12 mouse cellular contexts compared by ENCODE assay signal in genomic region chr13:6306989-6307917, GRCm38 (mm10).
DNase-seq lines count a peak whose midpoint lies in the region; ATAC-seq lines count a peak whose summit lies in the region.
"Had no signal": no experiment of that assay in that cellular context is flagged by ENCODE, and none has a peak within 500 bp of the region (broad histone marks: within the 10 kb centered on the region; RNA-seq: fewer than 3 reads in every experiment).

No protein-coding gene starts in this region.

- WGBS in midbrain, embryonic 11.5 days, result 69% methylated on average over 7 of the region's 7 CpGs
- 84% methylated on average over 7 of the region's 7 CpGs for WGBS in midbrain, embryonic 10.5 days
- 45% methylated on average over 7 of the region's 7 CpGs for WGBS in hindbrain, embryonic 14.5 days
- WGBS in neural tube, embryonic 14.5 days, result 56% methylated on average over 7 of the region's 7 CpGs

- H3K4me2 ChIP-seq in midbrain, embryonic 11.5 days, result no peak overlapping the region
- H3K4me2 ChIP-seq in hindbrain, embryonic 14.5 days (replicated peaks), result no peak overlapping the region
- no peak overlapping the region for H3K4me2 ChIP-seq in neural tube, embryonic 14.5 days (ENCODE audit: low read depth, low read length)
- H3K4me2 ChIP-seq: lung, embryonic 15.5 days had no signal

- H3K4me1 ChIP-seq in midbrain, embryonic 11.5 days (ENCODE audit: control insufficient read depth, insufficient read depth, low read length), result peaks cover 2% of the 10 kb centered on the region; the same call in 1 of the 2 replicates
- H3K4me1 ChIP-seq in midbrain, embryonic 10.5 days, result no peaks in the 10 kb centered on the region
- H3K4me1 ChIP-seq in hindbrain, embryonic 14.5 days (replicated peaks; ENCODE audit: control insufficient read depth, insufficient read depth, low read length), result peaks cover 4% of the 10 kb centered on the region; the same call in 1 of the 2 replicates
- H3K4me1 ChIP-seq in neural tube, embryonic 14.5 days (ENCODE audit: control insufficient read depth, insufficient read depth, low read length), result no peaks in the 10 kb centered on the region
- H3K4me1 ChIP-seq: lung, embryonic 15.5 days had no signal

- no peaks in the 10 kb centered on the region for H3K27me3 ChIP-seq in midbrain, embryonic 11.5 days (ENCODE audit: control insufficient read depth, insufficient read depth, low read length)
- no peaks in the 10 kb centered on the region for H3K27me3 ChIP-seq in midbrain, embryonic 10.5 days (ENCODE audit: low read depth, poor library complexity, severe bottlenecking)
- no peaks in the 10 kb centered on the region for H3K27me3 ChIP-seq in hindbrain, embryonic 14.5 days (ENCODE audit: control insufficient read depth, insufficient read depth, low read length)
- no peaks in the 10 kb centered on the region for H3K27me3 ChIP-seq in neural tube, embryonic 14.5 days (ENCODE audit: control insufficient read depth, insufficient read depth, low read length)
- H3K27me3 ChIP-seq: lung, embryonic 15.5 days had no signal

- peak; percentile 57; the same call in 1 of the 2 replicates for ATAC-seq in midbrain, embryonic 11.5 days (ENCODE audit: low FRiP score)
- peak; percentile 85 for ATAC-seq in hindbrain, embryonic 14.5 days (ENCODE audit: low FRiP score)
- ATAC-seq in neural tube, embryonic 14.5 days (ENCODE audit: low read depth), result peak; percentile 70

- H3K36me3 ChIP-seq in midbrain, embryonic 11.5 days (ENCODE audit: control insufficient read depth, insufficient read depth, low read length), result no peaks in the 10 kb centered on the region
- no peaks in the 10 kb centered on the region for H3K36me3 ChIP-seq in midbrain, embryonic 10.5 days
- H3K36me3 ChIP-seq in hindbrain, embryonic 14.5 days (replicated peaks; ENCODE audit: control insufficient read depth, insufficient read depth), result no peaks in the 10 kb centered on the region
- H3K36me3 ChIP-seq in neural tube, embryonic 14.5 days (ENCODE audit: control insufficient read depth, insufficient read depth, low read length), result no peaks in the 10 kb centered on the region
- H3K36me3 ChIP-seq: lung, embryonic 15.5 days had no signal

- no peak overlapping the region for H3K27ac ChIP-seq in midbrain, embryonic 11.5 days (ENCODE audit: low read depth, low read length)
- H3K27ac ChIP-seq in midbrain, embryonic 10.5 days (replicated peaks), result no peak overlapping the region
- H3K27ac ChIP-seq in hindbrain, embryonic 14.5 days, result no peak overlapping the region
- H3K27ac ChIP-seq in neural tube, embryonic 14.5 days (ENCODE audit: low read depth, low read length), result no peak overlapping the region
- H3K27ac ChIP-seq: kidney, postnatal 0 days; lung, embryonic 15.5 days had no signal

- H3K4me3 ChIP-seq in midbrain, embryonic 11.5 days (ENCODE audit: low read depth, low read length), result no peak overlapping the region
- H3K4me3 ChIP-seq in midbrain, embryonic 10.5 days, result no peak overlapping the region
- H3K4me3 ChIP-seq in hindbrain, embryonic 14.5 days (replicated peaks; ENCODE audit: low read length), result no peak overlapping the region
- no peak overlapping the region for H3K4me3 ChIP-seq in neural tube, embryonic 14.5 days (ENCODE audit: low read depth, low read length)
- H3K4me3 ChIP-seq: lung, embryonic 15.5 days had no signal

- H3K9ac ChIP-seq in midbrain, embryonic 11.5 days (ENCODE audit: low read length), result no peak overlapping the region
- H3K9ac ChIP-seq in hindbrain, embryonic 14.5 days, result no peak overlapping the region
- H3K9ac ChIP-seq in neural tube, embryonic 14.5 days (replicated peaks; ENCODE audit: low read depth, low read length), result no peak overlapping the region
- H3K9ac ChIP-seq: lung, embryonic 15.5 days had no signal

- DNase-seq in cerebellum, postnatal 10 days, result peak; percentile 13 to 25
- DNase-seq in cerebellum, adult 11-12 months, result no peak
- no peak for DNase-seq in midbrain, embryonic 11.5 days (ENCODE audit: low spot score, missing footprints)
- DNase-seq in midbrain, embryonic 10.5 days (ENCODE audit: low spot score), result no peak
- peak; percentile 33 for DNase-seq in hindbrain, embryonic 14.5 days (ENCODE audit: low spot score)
- DNase-seq in yolk sac, embryonic 10.5 days (ENCODE audit: low spot score), result no peak
- DNase-seq in retina, postnatal 1 day, result no peak
- DNase-seq: heart, postnatal 4 days; thymus, postnatal 36 days had no signal

- no peaks in the 10 kb centered on the region for H3K9me3 ChIP-seq in midbrain, embryonic 11.5 days (ENCODE audit: control insufficient read depth, low read length)
- no peaks in the 10 kb centered on the region for H3K9me3 ChIP-seq in midbrain, embryonic 10.5 days (replicated peaks)
- H3K9me3 ChIP-seq in hindbrain, embryonic 14.5 days (ENCODE audit: control insufficient read depth, low read length), result no peaks in the 10 kb centered on the region
- H3K9me3 ChIP-seq in neural tube, embryonic 14.5 days (ENCODE audit: control insufficient read depth, low read length), result no peaks in the 10 kb centered on the region
- H3K9me3 ChIP-seq: lung, embryonic 15.5 days had no signal

Comparison
In these comparisons a context has a peak if more than half of its experiments do, and no peak if none do; other contexts are left out.
1. DNase-seq: peak in cerebellum, postnatal 10 days (2 of 2) and hindbrain, embryonic 14.5 days (single experiment); none in cerebellum, adult 11-12 months (single experiment), midbrain, embryonic 11.5 days (single experiment), midbrain, embryonic 10.5 days (single experiment), yolk sac, embryonic 10.5 days (single experiment) and retina, postnatal 1 day (single experiment).
2. Peak in every context shown above with its lines, with median percentiles within 50 percentile points of each other: ATAC-seq.